Mouse (Mus musculus): ENCODE results near the gene Mical3. TPM values are rescaled to one million over a fixed set of nuclear protein-coding genes. Genes with fewer than 3 reads are reported as not detected.

The Mical3 gene
- total RNA-seq, 1 experiment = 30.0 TPM

DNA sequence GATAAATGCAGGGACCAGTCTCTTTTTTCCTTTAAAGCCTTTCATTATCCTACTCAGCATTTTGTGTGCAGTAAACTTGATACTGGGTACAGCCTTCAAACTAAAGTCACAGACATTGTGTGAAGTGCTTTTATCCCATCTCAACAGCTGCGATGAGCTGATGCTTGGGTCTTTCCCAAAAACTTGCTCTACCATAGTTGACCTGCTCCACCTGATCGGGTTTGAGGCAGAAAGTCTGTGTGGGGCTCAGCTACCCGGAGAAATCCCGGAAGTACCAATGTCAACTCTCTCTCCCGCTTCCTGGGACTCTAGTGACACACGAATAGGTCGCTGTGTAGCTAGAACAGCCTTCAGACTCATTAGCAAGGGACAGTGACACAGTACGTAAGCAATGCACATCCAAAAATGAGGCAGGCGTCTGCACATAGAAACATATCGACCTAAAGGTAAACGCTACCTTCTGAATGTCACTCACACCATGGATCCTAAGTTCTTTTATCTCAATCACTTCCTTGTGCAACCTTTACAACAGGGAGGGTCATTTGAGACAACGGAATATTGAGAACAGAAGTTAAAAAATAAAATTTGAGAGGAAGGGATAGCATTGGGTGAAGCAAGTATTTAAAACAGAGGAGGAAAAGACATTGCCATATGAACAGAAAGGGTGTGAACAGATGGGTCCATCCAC, 191.9 kb downstream of the Mical3 start:
- DNase-seq (ENCODE audit: low read depth, low spot score) = no peak
- Histone ChIP-seq H3K9ac (ENCODE audit: insufficient read depth, low read depth, low read length, poor library complexity, severe bottlenecking) (no peak overlapping the region), H3K36me3 (ENCODE audit: control insufficient read depth, insufficient read depth, low read length, poor library complexity, severe bottlenecking) (no peaks in the 10 kb centered on the region), H3K9me3 (ENCODE audit: control insufficient read depth, insufficient read depth, low read depth, low read length) (no peaks in the 10 kb centered on the region), H3K4me3 (ENCODE audit: insufficient read depth in 1 of 2, low read depth in 1 of 2, low read length in 2 of 2, poor library complexity in 1 of 2, severe bottlenecking in 1 of 2) (no peak overlapping the region), H3K4me1 (ENCODE audit: control insufficient read depth in 2 of 2, insufficient read depth in 2 of 2, low read length in 2 of 2, poor library complexity in 1 of 2) (peaks cover 0 to 14% of the 10 kb centered on the region in 2 experiments; a peak in 2 of 4 replicates), H3K27ac (ENCODE audit: insufficient read depth, low read depth, low read length, poor library complexity, severe bottlenecking) (no peak overlapping the region)
- in situ Hi-C loops (cut with MboI; ENCODE audit: low sequenced_read_pairs in 2 of 2, unreplicated experiment in 2 of 2) = no loop called here
- no peak for TF ChIP-seq ZNF384 (IDR thresholded peaks at IDR 0.05; ENCODE audit: low read depth, low read length)
- no peak for TF ChIP-seq MAFK (IDR thresholded peaks at IDR 0.05; ENCODE audit: insufficient read depth, low read depth, low read length)
- TF ChIP-seq HCFC1 (IDR thresholded peaks at IDR 0.05; ENCODE audit: borderline replicate concordance, insufficient read depth, low read length) = no peak
- TF ChIP-seq ZC3H11A (IDR thresholded peaks at IDR 0.05; ENCODE audit: borderline replicate concordance, low read depth, low read length) = no peak
- TF ChIP-seq CHD2 (IDR thresholded peaks at IDR 0.05; ENCODE audit: low read depth, low read length) = no peak

- H3K4me3 ChIP-seq (ENCODE audit: insufficient read depth in 1 of 2, low read depth in 1 of 2, low read length in 2 of 2, poor library complexity in 1 of 2, severe bottlenecking in 1 of 2) = no peak overlapping the region
- no peaks in the 10 kb centered on the region for H3K36me3 ChIP-seq (ENCODE audit: control insufficient read depth, insufficient read depth, low read length, poor library complexity, severe bottlenecking)
- no peak overlapping the region for H3K27ac ChIP-seq (ENCODE audit: insufficient read depth, low read depth, low read length, poor library complexity, severe bottlenecking)
- DNase-seq (ENCODE audit: low read depth, low spot score) = no peak
- H3K4me1 ChIP-seq (ENCODE audit: control insufficient read depth in 2 of 2, insufficient read depth in 2 of 2, low read length in 2 of 2, poor library complexity in 1 of 2) = peaks cover 0 to 14% of the 10 kb centered on the region in 2 experiments; a peak in 2 of 4 replicates
- no peak for TF ChIP-seq ZNF384 (IDR thresholded peaks at IDR 0.05; ENCODE audit: low read depth, low read length)
- no peak for TF ChIP-seq ZC3H11A (IDR thresholded peaks at IDR 0.05; ENCODE audit: borderline replicate concordance, low read depth, low read length)
- TF ChIP-seq MAFK (IDR thresholded peaks at IDR 0.05; ENCODE audit: insufficient read depth, low read depth, low read length) = no peak
- no peak for TF ChIP-seq HCFC1 (IDR thresholded peaks at IDR 0.05; ENCODE audit: borderline replicate concordance, insufficient read depth, low read length)
- no peak for TF ChIP-seq CHD2 (IDR thresholded peaks at IDR 0.05; ENCODE audit: low read depth, low read length)
- in situ Hi-C loops (cut with MboI; ENCODE audit: low sequenced_read_pairs in 2 of 2, unreplicated experiment in 2 of 2) = no loop called here
- H3K9ac ChIP-seq (ENCODE audit: insufficient read depth, low read depth, low read length, poor library complexity, severe bottlenecking) = no peak overlapping the region
- H3K9me3 ChIP-seq (ENCODE audit: control insufficient read depth, insufficient read depth, low read depth, low read length) = no peaks in the 10 kb centered on the region
Observed at GRCm38 (mm10) chr6:120937999-120938608, 192.7 kb downstream of the Mical3 start.

DNA sequence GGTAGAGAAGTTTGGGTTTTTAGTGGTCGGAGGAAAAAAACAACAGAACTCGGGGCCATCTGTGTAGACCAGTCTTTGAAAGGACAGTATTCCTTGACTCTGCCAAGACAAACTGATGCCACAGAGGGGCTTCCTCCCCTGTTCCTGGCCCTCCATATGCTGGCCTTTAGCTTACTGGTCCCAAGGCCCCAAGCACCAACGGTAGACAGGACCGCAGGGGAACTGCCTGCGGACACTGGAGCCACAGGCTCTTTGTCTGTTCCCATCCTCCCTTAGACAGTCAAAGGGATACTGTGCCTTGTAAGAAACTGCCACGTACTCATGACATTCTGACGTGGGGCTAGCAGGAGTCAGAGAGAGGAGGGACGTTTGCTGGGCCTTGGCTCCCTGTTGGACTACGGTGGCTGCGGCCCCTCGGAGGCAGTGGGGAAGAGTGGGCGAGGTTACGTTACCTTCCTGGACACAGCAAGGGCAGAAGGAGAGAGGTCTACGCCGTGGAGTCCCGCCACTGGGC, 193.6 kb downstream of the Mical3 start:
- no peak overlapping the region for H3K9ac ChIP-seq (ENCODE audit: insufficient read depth, low read depth, low read length, poor library complexity, severe bottlenecking)
- no peaks in the 10 kb centered on the region for H3K9me3 ChIP-seq (ENCODE audit: control insufficient read depth, insufficient read depth, low read depth, low read length)
- H3K4me1 ChIP-seq (ENCODE audit: control insufficient read depth in 2 of 2, insufficient read depth in 2 of 2, low read length in 2 of 2, poor library complexity in 1 of 2) = peaks cover 0 to 14% of the 10 kb centered on the region in 2 experiments; a peak in 2 of 4 replicates
- H3K36me3 ChIP-seq (ENCODE audit: control insufficient read depth, insufficient read depth, low read length, poor library complexity, severe bottlenecking) = peaks cover 3% of the 10 kb centered on the region; the same call in 1 of the 2 replicates
- H3K4me3 ChIP-seq (ENCODE audit: insufficient read depth in 1 of 2, low read depth in 1 of 2, low read length in 2 of 2, poor library complexity in 1 of 2, severe bottlenecking in 1 of 2) = no peak overlapping the region
- DNase-seq (ENCODE audit: low read depth, low spot score) = no peak
- TF ChIP-seq ZNF384 (IDR thresholded peaks at IDR 0.05; ENCODE audit: low read depth, low read length) = no peak
- no peak for TF ChIP-seq HCFC1 (IDR thresholded peaks at IDR 0.05; ENCODE audit: borderline replicate concordance, insufficient read depth, low read length)
- TF ChIP-seq ZC3H11A (IDR thresholded peaks at IDR 0.05; ENCODE audit: borderline replicate concordance, low read depth, low read length) = no peak
- no peak for TF ChIP-seq MAFK (IDR thresholded peaks at IDR 0.05; ENCODE audit: insufficient read depth, low read depth, low read length)
- no peak for TF ChIP-seq CHD2 (IDR thresholded peaks at IDR 0.05; ENCODE audit: low read depth, low read length)
- no peak overlapping the region for H3K27ac ChIP-seq (ENCODE audit: insufficient read depth, low read depth, low read length, poor library complexity, severe bottlenecking)
- in situ Hi-C loops (cut with MboI; ENCODE audit: low sequenced_read_pairs in 2 of 2, unreplicated experiment in 2 of 2) = no loop called here

GRCm38 (mm10) chr6:120934176-120934575, 196.6 kb downstream of the Mical3 start:
- Histone ChIP-seq H3K36me3 (ENCODE audit: control insufficient read depth, insufficient read depth, low read length, poor library complexity, severe bottlenecking) (peaks cover 3% of the 10 kb centered on the region; the same call in 1 of the 2 replicates), H3K4me1 (ENCODE audit: control insufficient read depth in 2 of 2, insufficient read depth in 2 of 2, low read length in 2 of 2, poor library complexity in 1 of 2) (peaks cover 0 to 7% of the 10 kb centered on the region in 2 experiments; a peak in 2 of 4 replicates), H3K4me3 (ENCODE audit: insufficient read depth in 1 of 2, low read depth in 1 of 2, low read length in 2 of 2, poor library complexity in 1 of 2, severe bottlenecking in 1 of 2) (no peak overlapping the region), H3K27ac (ENCODE audit: insufficient read depth, low read depth, low read length, poor library complexity, severe bottlenecking) (no peak overlapping the region), H3K9me3 (ENCODE audit: control insufficient read depth, insufficient read depth, low read depth, low read length) (no peaks in the 10 kb centered on the region), H3K9ac (ENCODE audit: insufficient read depth, low read depth, low read length, poor library complexity, severe bottlenecking) (no peak overlapping the region)
- in situ Hi-C loops (cut with MboI; ENCODE audit: low sequenced_read_pairs in 2 of 2, unreplicated experiment in 2 of 2) = no loop called here
- DNase-seq (ENCODE audit: low read depth, low spot score) = no peak
- TF ChIP-seq CHD2 (IDR thresholded peaks at IDR 0.05; ENCODE audit: low read depth, low read length) (no peak), MAFK (IDR thresholded peaks at IDR 0.05; ENCODE audit: insufficient read depth, low read depth, low read length) (no peak), HCFC1 (IDR thresholded peaks at IDR 0.05; ENCODE audit: borderline replicate concordance, insufficient read depth, low read length) (no peak), ZNF384 (IDR thresholded peaks at IDR 0.05; ENCODE audit: low read depth, low read length) (no peak), ZC3H11A (IDR thresholded peaks at IDR 0.05; ENCODE audit: borderline replicate concordance, low read depth, low read length) (no peak)

All from ES-E14 (cell line).